Mouse (Mus musculus) cerebellum, adult (tissue): ENCODE measurements around the gene Foxo3.

Experiments
- ATAC-seq: cut with Nextera tagmentation; 2 replicates; pipeline ENCODE4 v1.9.2; 2017; ENCODE audit warnings: mild to moderate bottlenecking, moderate library complexity, mixed read lengths; ENCODE audit not compliant: insufficient number of reproducible peaks, low FRiP score, low TSS enrichment

Foxo3 gene

GRCm38 (mm10) chr10:42277476-42278306, 1.1 kb upstream of the Foxo3 start:
- peak; percentile 85 for ATAC-seq

GRCm38 (mm10) chr10:42275871-42276501, 569 bp downstream of the Foxo3 start:
- no peak for ATAC-seq

- ATAC-seq = no peak
These were observed 1.1 kb downstream of the Foxo3 start for GRCm38 (mm10) chr10:42275401-42275870.

- ATAC-seq = no peak
These were observed 1.7 kb downstream of the Foxo3 start for GRCm38 (mm10) chr10:42274712-42275400.

GRCm38 (mm10) chr10:42273760-42274691, 2.5 kb downstream of the Foxo3 start:
- ATAC-seq = no peak

GRCm38 (mm10) chr10:42273403-42273759, 3.2 kb downstream of the Foxo3 start:
- no peak for ATAC-seq

- no peak for ATAC-seq
These were observed 4.9 kb downstream of the Foxo3 start for GRCm38 (mm10) chr10:42271454-42272230.

- ATAC-seq = no peak
These were observed 6.1 kb downstream of the Foxo3 start for GRCm38 (mm10) chr10:42270277-42271083.

- no peak for ATAC-seq
These were observed 7.1 kb downstream of the Foxo3 start for GRCm38 (mm10) chr10:42269281-42270025.

- ATAC-seq = no peak
These were observed 8.6 kb downstream of the Foxo3 start for GRCm38 (mm10) chr10:42267811-42268545.

- no peak for ATAC-seq
These were observed 11.4 kb downstream of the Foxo3 start for GRCm38 (mm10) chr10:42265021-42265689.

- ATAC-seq = no peak
These were observed 12.4 kb downstream of the Foxo3 start for GRCm38 (mm10) chr10:42264195-42264594.

- ATAC-seq = no peak
These were observed 12.9 kb downstream of the Foxo3 start for GRCm38 (mm10) chr10:42263701-42264100.

- no peak for ATAC-seq
These were observed 14.5 kb downstream of the Foxo3 start for GRCm38 (mm10) chr10:42262061-42262460.

GRCm38 (mm10) chr10:42261103-42261502, 15.5 kb downstream of the Foxo3 start:
- no peak for ATAC-seq

- no peak for ATAC-seq
These were observed 16.0 kb downstream of the Foxo3 start for GRCm38 (mm10) chr10:42260523-42260922.

- no peak for ATAC-seq
These were observed 17.0 kb downstream of the Foxo3 start for GRCm38 (mm10) chr10:42259602-42260001.
